In the genomic region with DNA sequence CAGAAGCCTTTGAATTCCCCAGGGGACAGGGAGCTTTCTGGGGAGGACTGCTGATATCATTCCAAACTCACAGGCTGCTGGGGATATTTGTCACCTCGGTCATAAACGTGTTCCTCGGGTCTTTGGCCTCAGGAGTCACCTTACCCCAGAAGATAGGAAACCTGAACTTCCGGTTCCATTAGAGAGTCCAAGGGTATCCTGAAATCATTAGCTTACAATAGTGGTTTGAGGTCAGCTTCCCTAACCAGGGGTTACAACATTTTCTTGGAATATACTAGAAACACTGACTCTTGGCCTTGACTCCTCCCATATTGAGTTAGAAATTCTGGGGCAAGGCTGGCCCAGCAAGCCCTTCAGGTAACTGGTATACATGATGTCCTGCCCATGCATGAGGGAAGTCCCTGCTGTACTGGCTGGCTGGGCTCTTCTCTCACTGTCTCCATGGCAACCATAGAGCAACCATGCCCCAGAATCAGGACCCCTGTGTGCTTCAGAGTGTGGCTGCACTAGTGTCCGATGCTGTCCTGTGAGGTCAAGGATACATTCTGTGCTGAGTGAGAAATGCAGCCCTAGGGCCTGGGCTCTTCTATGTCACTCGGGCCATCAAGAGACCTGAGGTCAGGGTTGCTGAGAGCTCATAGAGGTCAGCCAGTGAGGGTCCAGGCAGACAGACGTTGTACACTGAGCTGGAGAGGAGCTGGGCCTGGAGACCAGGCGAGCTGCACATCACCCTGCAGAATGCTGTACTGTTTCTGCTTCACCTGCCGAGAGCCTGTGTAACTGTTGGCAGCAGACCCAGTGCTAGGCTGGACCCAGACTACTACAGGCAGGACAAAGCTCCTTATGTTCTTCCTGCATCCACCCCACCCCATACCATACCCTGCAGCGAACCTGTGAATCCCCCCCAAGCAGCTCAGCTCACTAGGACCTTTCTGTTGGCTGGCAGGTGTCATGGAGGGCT, we compare ENCODE assay signal across 11 mouse cellular contexts. TPM values are rescaled to one million over a fixed set of nuclear protein-coding genes. Genes with fewer than 3 reads are reported as not detected.
A peak's percentile ranks its signal among the peaks of the same experiment; 100 is the strongest.
DNase-seq lines count a peak whose midpoint lies in the region; ATAC-seq lines count a peak whose summit lies in the region.
"Had no signal": no experiment of that assay in that cellular context is flagged by ENCODE, and none has a peak within 500 bp of the region (broad histone marks: within the 10 kb centered on the region; RNA-seq: fewer than 3 reads in every experiment).

No protein-coding gene starts in this region.

- H3K4me2 ChIP-seq in hindbrain, embryonic 16.5 days (ENCODE audit: low read length), result no peak overlapping the region
- H3K4me2 ChIP-seq in midbrain, embryonic 14.5 days (ENCODE audit: low read length), result no peak overlapping the region

- H3K4me3 ChIP-seq in hindbrain, embryonic 16.5 days (ENCODE audit: low read length), result no peak overlapping the region
- no peak overlapping the region for H3K4me3 ChIP-seq in midbrain, embryonic 14.5 days (replicated peaks; ENCODE audit: low read depth, low read length)

- ATAC-seq in cerebellum, adult (ENCODE audit: insufficient number of reproducible peaks, low FRiP score, low TSS enrichment), result 0 out of 2 replicates have a peak, but pooled peaks have one; percentile 15
- ATAC-seq in hindbrain, embryonic 16.5 days, result peak; percentile 88
- ATAC-seq in midbrain, embryonic 14.5 days (ENCODE audit: low FRiP score, low TSS enrichment), result no peak

- H3K27ac ChIP-seq in hindbrain, embryonic 16.5 days (ENCODE audit: low read depth, low read length), result no peak overlapping the region
- H3K27ac ChIP-seq in midbrain, embryonic 14.5 days (replicated peaks; ENCODE audit: low read depth, low read length), result no peak overlapping the region; the same call in 1 of the 2 replicates

- 55% methylated on average over 10 of the region's 10 CpGs for WGBS in hindbrain, embryonic 16.5 days
- 72% methylated on average over 10 of the region's 10 CpGs for WGBS in midbrain, embryonic 14.5 days

- H3K9ac ChIP-seq in hindbrain, embryonic 16.5 days (ENCODE audit: low read depth, low read length), result no peak overlapping the region
- H3K9ac ChIP-seq in midbrain, embryonic 14.5 days (replicated peaks; ENCODE audit: low read length), result no peak overlapping the region

- H3K9me3 ChIP-seq in hindbrain, embryonic 16.5 days (ENCODE audit: control insufficient read depth, low read length), result no peaks in the 10 kb centered on the region
- H3K9me3 ChIP-seq in midbrain, embryonic 14.5 days (ENCODE audit: control insufficient read depth, low read length), result 0 out of 2 replicates have a peak, but pooled peaks cover 5% of the 10 kb centered on the region

- DNase-seq in cerebellum, adult 8-10 months, result no peak
- DNase-seq in kidney, adult 9 months, result peak; percentile 73
- no peak for DNase-seq in kidney, adult 11 months
- peak; percentile 38 for DNase-seq in midbrain, embryonic 14.5 days
- no peak for DNase-seq in frontal cortex, postnatal 10 days (ENCODE audit: low spot score in 2 of 2)
- DNase-seq in left cerebral cortex, adult 8-10 months (ENCODE audit: low spot score in 2 of 2), result no peak
- DNase-seq: cerebellum, adult 11-12 months had no signal

- peaks cover 3% of the 10 kb centered on the region; the same call in 1 of the 2 replicates for H3K4me1 ChIP-seq in hindbrain, embryonic 16.5 days (ENCODE audit: control insufficient read depth, insufficient read depth, low read depth, low read length)
- no peaks in the 10 kb centered on the region for H3K4me1 ChIP-seq in midbrain, embryonic 14.5 days (ENCODE audit: control insufficient read depth, insufficient read depth, low read length)

- no peaks in the 10 kb centered on the region for H3K27me3 ChIP-seq in hindbrain, embryonic 16.5 days (replicated peaks; ENCODE audit: control insufficient read depth, insufficient read depth, low read length)
- no peaks in the 10 kb centered on the region for H3K27me3 ChIP-seq in midbrain, embryonic 14.5 days (ENCODE audit: control insufficient read depth, insufficient read depth, low read length)

- H3K36me3 ChIP-seq in hindbrain, embryonic 16.5 days (ENCODE audit: control insufficient read depth, insufficient read depth, low read length), result no peaks in the 10 kb centered on the region
- H3K36me3 ChIP-seq in midbrain, embryonic 14.5 days (ENCODE audit: control insufficient read depth, insufficient read depth, low read length), result no peaks in the 10 kb centered on the region

RNA-seq across cellular contexts. Expression of a gene that starts 10.9 kb away (rescaled TPM):
- polyA plus RNA-seq in hindbrain, embryonic 16.5 days (2015; fragmentation: Nextera tagmentation; extraction: Ambion mirVana), result 0.05 TPM in 1 of 2 replicates, not detected in the other
- not detected in 2 replicates for polyA plus RNA-seq in midbrain, embryonic 14.5 days (2014; fragmentation: Nextera tagmentation; extraction: Ambion mirVana)
- under 1 TPM in 3 of 4 experiments, not detected in 1; 0.20 to 0.32 (median 0.26) TPM for total RNA-seq in left cerebral cortex, adult 8-10 months (2022)
- total RNA-seq: megakaryocyte-erythroid progenitor cell, adult 5-6 weeks; MEL had no signal

Comparison
In these comparisons a context has a peak if more than half of its experiments do, and no peak if none do; other contexts are left out.
1. DNase-seq: peak in kidney, adult 9 months (single experiment) and midbrain, embryonic 14.5 days (single experiment); none in cerebellum, adult 8-10 months (single experiment), kidney, adult 11 months (single experiment), frontal cortex, postnatal 10 days (0 of 2) and left cerebral cortex, adult 8-10 months (0 of 2).